Mouse (Mus musculus): ENCODE results near the gene Cspg4. TPM values are rescaled to one million over a fixed set of nuclear protein-coding genes. Genes with fewer than 3 reads are reported as not detected.

Cspg4 gene
- polyA plus RNA-seq, 1 experiment from 2014 or later, result 3.1 TPM

DNA sequence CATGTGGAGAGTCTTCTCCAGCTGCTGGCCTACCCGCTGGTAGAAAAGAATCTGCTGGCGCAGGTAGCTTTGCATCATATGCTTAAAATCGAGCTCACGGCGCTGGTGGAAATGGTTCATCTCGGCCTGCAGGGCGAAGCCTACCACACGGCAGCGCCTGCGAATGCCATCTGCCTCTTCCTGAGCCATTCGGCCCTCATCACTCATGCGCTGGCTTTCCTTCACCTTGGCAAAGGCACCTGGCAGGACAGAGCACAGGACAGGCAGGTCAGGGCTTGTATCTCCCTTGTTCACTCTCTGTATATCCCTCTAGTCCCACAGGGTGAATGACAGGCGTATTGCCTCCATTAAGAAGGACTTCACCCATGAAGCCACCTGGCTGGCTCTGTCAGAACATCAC lies 53.6 kb downstream of the Cspg4 start:
- Histone ChIP-seq H3K4me1 (peaks cover 5% of the 10 kb centered on the region), H3K9me3 (replicated peaks) (peaks cover 4% of the 10 kb centered on the region; the same call in 1 of the 2 replicates), H3K9ac (no peak overlapping the region), H3K27ac (no peak overlapping the region), H3K4me2 (no peak overlapping the region), H3K4me3 (no peak overlapping the region), H3K27me3 (no peaks in the 10 kb centered on the region), H3K36me3 (ENCODE audit: poor library complexity, severe bottlenecking) (peaks cover 30% of the 10 kb centered on the region)
- WGBS, result 98% methylated on average over 13 of the region's 13 CpGs
- no peak for ATAC-seq

DNA sequence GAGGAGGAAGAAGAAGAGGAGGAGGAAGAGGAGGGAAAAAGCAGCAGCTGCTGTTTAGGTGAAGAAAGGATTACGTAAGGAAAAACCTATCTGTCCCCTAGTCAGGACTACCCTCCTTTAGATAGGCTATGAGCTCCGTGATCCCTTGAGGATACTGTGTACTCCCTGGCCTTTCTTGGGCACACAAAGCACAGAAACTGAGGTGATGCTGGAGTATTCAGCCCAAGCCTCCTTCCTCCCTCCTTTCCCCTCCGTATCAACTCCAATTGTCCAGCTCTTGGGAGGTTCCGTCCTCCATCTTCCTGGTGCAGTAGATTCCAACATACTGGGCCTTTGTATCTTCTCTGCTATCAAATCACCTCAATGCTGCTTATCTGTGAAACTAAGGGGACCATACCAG lies 57.9 kb downstream of the Cspg4 start:
- peaks cover 4% of the 10 kb centered on the region; the same call in 1 of the 2 replicates for H3K9me3 ChIP-seq (replicated peaks)
- H3K36me3 ChIP-seq (ENCODE audit: poor library complexity, severe bottlenecking), result peaks cover 19% of the 10 kb centered on the region
- no peaks in the 10 kb centered on the region for H3K27me3 ChIP-seq
- H3K4me3 ChIP-seq, result no peak overlapping the region
- H3K9ac ChIP-seq, result no peak overlapping the region
- peak overlapping the region; percentile 49; the same call in 1 of the 2 replicates for H3K4me2 ChIP-seq
- H3K27ac ChIP-seq, result no peak overlapping the region
- WGBS, result 97% methylated on average over 4 of the region's 4 CpGs
- H3K4me1 ChIP-seq, result peaks cover 47% of the 10 kb centered on the region
- no peak for ATAC-seq

DNA sequence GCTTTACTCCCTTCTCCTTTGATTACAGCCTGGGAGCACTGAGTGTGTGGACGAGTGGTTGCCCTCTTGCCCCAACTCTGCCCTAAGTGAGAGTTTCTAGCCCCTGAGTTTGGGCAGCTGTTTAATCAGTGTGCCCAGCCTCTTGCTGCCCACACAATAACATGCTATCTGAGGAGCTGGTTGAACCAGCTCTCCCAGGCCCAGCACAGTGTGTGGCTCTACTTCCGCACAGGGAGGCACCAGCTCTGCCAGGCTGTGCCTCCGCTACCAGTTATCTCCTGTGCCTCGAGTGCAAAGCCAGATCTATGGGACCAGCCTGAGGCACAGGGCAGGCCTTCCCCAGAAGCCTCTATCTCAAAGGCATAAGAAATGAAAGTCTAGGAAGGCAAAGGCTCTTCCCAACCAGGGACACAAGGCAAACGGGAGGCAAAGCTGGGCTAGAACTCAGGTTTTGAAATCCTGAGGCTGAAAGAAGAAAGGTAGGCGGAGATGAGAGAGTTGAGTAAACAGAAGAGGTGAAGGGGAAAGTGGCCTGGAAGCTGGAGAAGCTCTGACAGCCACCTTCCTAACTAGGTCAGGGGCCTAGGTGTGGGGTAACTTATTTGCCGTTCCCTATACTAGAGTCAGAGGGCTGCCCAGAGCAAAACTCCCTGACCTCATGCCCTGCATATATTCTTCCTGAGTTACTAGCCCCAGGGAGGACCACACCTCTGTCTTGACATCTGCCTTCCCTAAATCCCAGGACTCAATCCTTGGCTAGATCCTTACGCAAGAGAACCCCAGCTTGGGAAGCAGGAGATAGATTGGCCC lies 59.2 kb downstream of the Cspg4 start:
- Histone ChIP-seq H3K27me3 (no peaks in the 10 kb centered on the region), H3K4me2 (peak overlapping the region; percentile 49), H3K9ac (peak overlapping the region; percentile 49), H3K9me3 (replicated peaks) (peaks cover 4% of the 10 kb centered on the region; the same call in 1 of the 2 replicates), H3K4me3 (peak overlapping the region; percentile 15), H3K4me1 (peaks cover 54% of the 10 kb centered on the region), H3K27ac (no peak overlapping the region), H3K36me3 (ENCODE audit: poor library complexity, severe bottlenecking) (peaks cover 11% of the 10 kb centered on the region)
- 78% methylated on average over 8 of the region's 8 CpGs for WGBS
- no peak for ATAC-seq

DNA sequence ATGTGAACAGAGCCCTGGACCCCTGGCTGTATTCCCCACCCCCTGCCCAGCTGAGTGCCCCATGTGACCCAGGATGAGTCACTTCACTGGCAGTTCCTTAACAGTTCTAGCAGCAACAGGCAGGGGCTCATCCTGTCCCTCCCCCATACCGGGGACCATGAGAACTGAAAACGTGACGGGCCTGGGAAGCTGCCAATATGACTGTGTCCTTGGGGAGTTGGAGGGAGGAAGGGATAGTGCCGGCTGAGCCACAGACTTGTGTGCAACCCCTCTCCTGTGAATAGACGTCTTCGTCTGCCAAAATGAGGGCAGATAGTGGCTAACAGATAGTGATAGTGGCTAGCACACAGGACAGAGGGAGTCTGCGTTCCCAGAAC lies 59.8 kb downstream of the Cspg4 start:
- H3K27me3 ChIP-seq, result no peaks in the 10 kb centered on the region
- peaks cover 54% of the 10 kb centered on the region for H3K4me1 ChIP-seq
- H3K4me2 ChIP-seq, result peak overlapping the region; percentile 49
- ATAC-seq, result no peak
- H3K9ac ChIP-seq, result peak overlapping the region; percentile 49; the same call in 1 of the 2 replicates
- H3K27ac ChIP-seq, result no peak overlapping the region
- peaks cover 4% of the 10 kb centered on the region; the same call in 1 of the 2 replicates for H3K9me3 ChIP-seq (replicated peaks)
- peaks cover 11% of the 10 kb centered on the region for H3K36me3 ChIP-seq (ENCODE audit: poor library complexity, severe bottlenecking)
- peak overlapping the region; percentile 15 for H3K4me3 ChIP-seq
- WGBS, result 52% methylated on average over 7 of the region's 7 CpGs

DNA sequence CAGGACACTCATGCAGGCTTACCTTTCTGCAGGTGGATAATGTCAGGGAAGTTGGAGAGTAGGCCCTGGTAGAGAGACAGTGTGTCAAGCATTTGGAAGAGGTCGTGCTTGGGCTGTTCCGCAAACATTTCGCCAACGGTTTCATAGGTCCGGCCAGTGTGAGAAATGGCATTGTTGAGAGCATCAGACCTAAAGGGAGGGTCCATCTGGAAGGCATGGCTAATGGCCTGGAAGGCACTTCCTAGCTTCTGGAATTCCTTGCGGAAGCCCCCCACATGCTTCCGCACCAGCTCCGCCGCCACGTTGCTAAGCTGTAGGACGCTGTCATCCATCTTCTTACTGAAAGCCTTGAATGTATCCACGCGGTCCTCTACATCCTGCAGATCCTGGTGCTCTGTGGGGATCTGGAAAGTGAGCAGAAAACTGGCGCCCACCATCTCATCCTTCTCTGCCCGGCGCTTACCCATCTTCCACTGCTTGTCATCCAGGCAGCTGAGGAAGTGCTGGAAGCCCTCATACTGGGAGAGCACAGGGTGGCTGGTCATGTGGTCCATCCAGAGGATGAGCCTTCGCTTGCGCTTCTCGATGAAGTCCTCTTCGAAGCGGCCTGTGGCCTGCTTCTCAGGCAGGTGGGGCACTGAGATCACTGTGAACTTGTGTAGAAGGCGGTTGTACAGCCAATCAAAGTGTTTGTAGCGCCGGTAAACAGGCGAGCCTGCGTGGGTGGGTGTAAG lies 60.6 kb downstream of the Cspg4 start:
- Histone ChIP-seq H3K4me3 (no peak overlapping the region), H3K4me1 (peaks cover 54% of the 10 kb centered on the region)

DNA sequence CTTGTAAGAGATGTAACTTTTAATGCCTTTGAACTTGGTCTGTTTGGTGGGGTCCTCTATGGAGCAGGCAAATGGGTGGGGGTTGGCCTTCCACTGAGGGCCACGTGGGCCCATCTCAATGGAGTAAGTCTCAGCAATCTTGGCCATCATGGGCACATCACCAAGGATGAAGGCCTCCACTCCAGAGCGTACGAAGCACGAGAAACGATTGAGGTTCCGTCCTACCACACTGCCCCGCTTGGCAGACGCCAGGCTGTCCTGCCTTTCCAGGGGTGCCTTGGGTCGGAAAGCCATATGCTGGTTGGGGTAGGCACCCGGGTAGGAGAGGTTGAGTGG lies 61.2 kb downstream of the Cspg4 start:
- H3K9me3 ChIP-seq (replicated peaks), result peaks cover 4% of the 10 kb centered on the region; the same call in 1 of the 2 replicates
- ATAC-seq, result no peak
- H3K4me1 ChIP-seq, result peaks cover 54% of the 10 kb centered on the region
- H3K4me2 ChIP-seq, result peak overlapping the region; percentile 84; the same call in 1 of the 2 replicates
- no peak overlapping the region for H3K4me3 ChIP-seq
- no peaks in the 10 kb centered on the region for H3K27me3 ChIP-seq
- peaks cover 11% of the 10 kb centered on the region for H3K36me3 ChIP-seq (ENCODE audit: poor library complexity, severe bottlenecking)
- no peak overlapping the region for H3K27ac ChIP-seq
- 98% methylated on average over 10 of the region's 10 CpGs for WGBS
- H3K9ac ChIP-seq, result no peak overlapping the region

More for the DNA sequence above, 60.6 kb downstream of the Cspg4 start:
- Histone ChIP-seq H3K4me2 (peak overlapping the region; percentile 49), H3K9ac (peak overlapping the region; percentile 9; the same call in 1 of the 2 replicates), H3K9me3 (replicated peaks) (peaks cover 4% of the 10 kb centered on the region; the same call in 1 of the 2 replicates), H3K27ac (no peak overlapping the region), H3K27me3 (no peaks in the 10 kb centered on the region), H3K36me3 (ENCODE audit: poor library complexity, severe bottlenecking) (peaks cover 11% of the 10 kb centered on the region)
- 91% methylated on average over 26 of the region's 26 CpGs for WGBS
- ATAC-seq, result no peak

DNA sequence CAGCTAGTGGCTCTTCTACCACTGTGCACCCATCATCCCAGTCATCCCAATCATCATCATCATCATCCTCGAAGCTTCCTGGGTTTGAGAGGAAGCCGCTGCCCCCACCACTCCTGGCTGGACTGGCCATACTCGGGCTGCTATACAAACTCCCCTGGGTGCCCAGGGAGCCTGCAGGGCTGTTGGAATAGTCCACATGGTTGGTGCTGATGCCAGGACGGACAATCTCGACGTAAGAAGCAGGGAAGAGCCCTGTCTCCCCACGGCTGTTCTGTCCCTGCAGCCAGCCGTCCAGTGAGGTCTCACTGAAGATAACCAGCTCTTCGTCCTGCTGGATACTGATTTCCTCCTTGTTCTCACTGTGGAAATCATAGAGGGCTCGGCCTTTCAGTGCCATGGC lies 61.6 kb downstream of the Cspg4 start:
- ATAC-seq, result no peak
- Histone ChIP-seq H3K27me3 (0 out of 2 replicates have a peak, but pooled peaks cover under 1% of the 10 kb centered on the region), H3K36me3 (ENCODE audit: poor library complexity, severe bottlenecking) (peaks cover 10% of the 10 kb centered on the region), H3K27ac (no peak overlapping the region), H3K4me1 (peaks cover 54% of the 10 kb centered on the region), H3K9me3 (replicated peaks) (peaks cover 4% of the 10 kb centered on the region; the same call in 1 of the 2 replicates), H3K9ac (no peak overlapping the region), H3K4me3 (peak overlapping the region; percentile 66), H3K4me2 (peak overlapping the region; percentile 84)
- 87% methylated on average over 10 of the region's 10 CpGs for WGBS

DNA sequence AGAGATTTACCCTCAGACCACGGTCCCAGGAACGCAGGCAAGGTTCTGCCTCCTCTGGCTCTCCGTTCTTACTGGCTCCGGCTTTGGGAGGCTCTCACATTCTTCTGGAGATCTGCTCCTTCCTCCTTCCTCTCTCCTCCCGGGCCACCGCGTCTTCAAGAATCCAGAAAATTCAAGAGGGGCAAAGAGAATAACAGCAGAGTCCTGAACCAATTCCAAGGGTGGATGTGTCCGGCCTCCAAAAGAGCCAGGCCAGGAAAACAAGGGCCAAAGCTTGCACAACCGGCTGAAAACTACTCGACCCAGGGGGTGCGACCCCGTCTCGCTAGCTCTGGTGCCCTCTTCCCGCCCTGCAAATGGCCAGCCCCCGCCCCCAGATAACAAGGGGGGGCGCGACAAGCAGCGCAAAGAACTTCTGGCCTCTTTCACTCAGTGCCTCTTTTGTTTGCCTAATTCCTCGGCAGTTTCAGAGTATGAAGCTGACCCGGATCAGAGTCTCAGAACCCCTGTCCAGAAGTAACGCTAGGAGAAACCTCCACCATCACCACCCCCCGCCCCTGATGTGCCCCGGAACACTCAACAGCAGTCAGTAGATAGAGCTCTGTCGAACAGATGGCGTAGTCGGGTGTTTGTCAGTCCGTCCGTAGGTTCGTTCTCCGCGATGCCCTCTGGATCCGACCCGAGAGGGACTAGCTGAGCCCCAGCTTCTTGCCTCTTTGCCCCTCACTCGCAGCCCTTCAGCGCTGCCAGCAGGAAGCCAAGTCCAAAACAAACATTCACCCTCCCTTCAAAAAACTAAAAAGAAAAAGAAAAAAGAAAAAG lies 62.6 kb downstream of the Cspg4 start:
- ATAC-seq, result peak; percentile 39
- Histone ChIP-seq H3K27ac (peak overlapping the region; percentile 63), H3K36me3 (ENCODE audit: poor library complexity, severe bottlenecking) (0 out of 2 replicates have a peak, but pooled peaks cover under 1% of the 10 kb centered on the region), H3K9ac (peak overlapping the region; percentile 75), H3K4me2 (peak overlapping the region; percentile 84), H3K4me3 (peak overlapping the region; percentile 66), H3K9me3 (replicated peaks) (no peaks in the 10 kb centered on the region), H3K4me1 (peaks cover 54% of the 10 kb centered on the region), H3K27me3 (0 out of 2 replicates have a peak, but pooled peaks cover 4% of the 10 kb centered on the region)
- under 1% methylated on average over 35 of the region's 35 CpGs for WGBS

DNA sequence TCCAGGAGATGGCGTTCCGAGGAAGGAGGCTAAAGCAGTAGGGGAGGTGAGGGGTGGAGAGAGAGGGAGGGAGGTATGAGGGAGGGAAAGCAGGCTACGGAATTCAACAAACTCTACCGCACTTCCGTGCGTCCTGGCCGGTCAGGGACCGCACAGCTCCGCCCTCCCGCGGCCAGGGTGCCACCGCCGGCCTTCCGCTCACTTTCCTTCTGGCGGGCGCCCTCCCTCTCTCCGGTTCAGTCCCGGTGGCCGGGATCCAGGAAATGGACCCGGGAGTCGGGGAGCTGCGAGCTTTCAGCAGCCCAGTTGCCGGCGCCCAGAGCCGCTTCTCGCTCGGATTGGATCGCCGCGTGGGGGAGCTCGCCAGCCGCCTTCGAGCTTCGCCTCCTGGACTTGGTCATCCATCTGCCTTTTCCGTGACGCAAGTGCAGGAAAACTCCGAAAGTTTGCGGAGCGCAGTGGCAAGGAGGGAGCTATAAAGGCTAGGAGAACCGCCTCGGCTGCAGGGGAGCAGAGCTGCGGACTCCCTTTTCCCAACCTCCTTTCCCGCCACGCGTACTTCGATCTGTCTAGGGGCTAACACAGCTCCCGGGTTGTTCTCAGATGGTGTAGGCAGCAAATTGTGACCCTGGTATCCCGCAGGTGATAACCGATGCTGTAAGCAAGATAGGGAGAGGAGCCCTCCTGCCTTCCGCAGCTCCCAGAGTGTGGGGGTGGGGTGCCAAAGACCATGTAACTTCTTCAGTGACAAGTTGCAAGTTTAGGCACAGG lies 63.4 kb downstream of the Cspg4 start, which contains the start of gene Snx33:
Snx33 (minus strand) TSS at position 331 of the 771 bp plus-strand sequence.
- under 1% methylated on average over 50 of the region's 50 CpGs for WGBS
- peak; percentile 87 for ATAC-seq
- H3K9ac ChIP-seq, result peak within 1 kb of the TSS; percentile 75
- H3K27ac ChIP-seq, result peak within 1 kb of the TSS; percentile 63
- no peaks in the 10 kb centered on the region for H3K9me3 ChIP-seq (replicated peaks)
- H3K36me3 ChIP-seq (ENCODE audit: poor library complexity, severe bottlenecking), result no peaks in the 10 kb centered on the region
- H3K4me1 ChIP-seq, result peaks cover 51% of the 10 kb centered on the region
- H3K4me3 ChIP-seq, result peak within 1 kb of the TSS; percentile 66
- H3K4me2 ChIP-seq, result peak within 1 kb of the TSS; percentile 84
- H3K27me3 ChIP-seq, result 0 out of 2 replicates have a peak, but pooled peaks cover 4% of the 10 kb centered on the region

DNA sequence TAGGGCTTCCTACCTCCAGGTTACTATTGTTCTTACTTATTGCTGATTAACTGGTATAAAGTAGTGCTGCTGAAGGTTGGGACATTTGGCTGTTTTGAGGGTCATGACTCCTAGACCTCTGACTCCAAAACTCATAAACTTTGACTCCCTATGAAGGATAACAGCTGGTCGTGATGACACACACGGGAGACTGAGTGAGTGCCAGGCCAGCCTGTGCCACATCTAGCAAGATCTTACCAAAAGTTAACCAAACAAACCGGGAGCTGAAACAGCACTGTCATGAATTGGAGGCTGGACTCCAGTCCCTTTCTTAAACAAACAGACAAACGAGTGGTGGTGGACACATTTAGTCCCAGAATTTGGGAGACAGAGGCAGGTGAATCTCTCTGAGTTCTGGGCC lies 64.7 kb downstream of the Cspg4 start:
- WGBS, result 81% methylated on average over 4 of the region's 4 CpGs
- no peak overlapping the region for H3K4me2 ChIP-seq
- peaks cover 39% of the 10 kb centered on the region for H3K4me1 ChIP-seq
- 0 out of 2 replicates have a peak, but pooled peaks cover 4% of the 10 kb centered on the region for H3K27me3 ChIP-seq
- no peak overlapping the region for H3K27ac ChIP-seq
- no peaks in the 10 kb centered on the region for H3K9me3 ChIP-seq (replicated peaks)
- H3K9ac ChIP-seq, result no peak overlapping the region
- no peaks in the 10 kb centered on the region for H3K36me3 ChIP-seq (ENCODE audit: poor library complexity, severe bottlenecking)
- no peak overlapping the region for H3K4me3 ChIP-seq
- no peak for ATAC-seq

DNA sequence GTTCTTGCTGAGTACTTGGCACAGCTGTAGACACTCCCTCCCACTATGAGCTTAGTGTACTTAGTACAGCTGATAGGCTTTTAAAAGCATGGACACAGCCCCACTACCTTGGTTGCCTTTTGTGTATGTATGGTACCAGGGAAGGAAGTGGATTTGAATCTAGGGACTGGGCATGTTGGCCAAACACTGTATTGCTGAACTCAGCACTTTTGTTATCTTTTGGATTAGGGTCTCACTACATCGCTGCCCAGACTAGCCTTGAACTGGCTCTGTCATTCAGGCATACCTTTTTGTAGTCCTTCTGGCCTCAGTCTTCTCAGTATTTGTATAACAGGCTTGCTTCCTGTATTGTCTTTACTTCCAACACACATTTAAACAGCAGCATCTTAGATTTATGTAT lies 65.7 kb downstream of the Cspg4 start:
- Histone ChIP-seq H3K9me3 (replicated peaks) (no peaks in the 10 kb centered on the region), H3K4me2 (no peak overlapping the region), H3K27me3 (0 out of 2 replicates have a peak, but pooled peaks cover 4% of the 10 kb centered on the region), H3K36me3 (ENCODE audit: poor library complexity, severe bottlenecking) (no peaks in the 10 kb centered on the region), H3K9ac (no peak overlapping the region), H3K4me3 (no peak overlapping the region), H3K4me1 (peaks cover 28% of the 10 kb centered on the region), H3K27ac (no peak overlapping the region)
- ATAC-seq, result no peak
- 75% methylated on average over 1 of the region's 1 CpGs for WGBS
